Mouse (Mus musculus) embryonic fibroblast, embryonic 13.5 days (primary cell): ENCODE measurements around the gene Galnt17.
A peak's percentile ranks its signal among the peaks of the same experiment; 100 is the strongest.

Source experiments
- CTCF ChIP-seq: IDR thresholded peaks from 2 replicates; pipeline ENCODE4 v1.5.1; 2011; ENCODE audit warnings: mild to moderate bottlenecking, control low read depth, low read length, moderate library complexity, borderline replicate concordance; ENCODE audit not compliant: insufficient read depth
- POLR2A ChIP-seq: IDR thresholded peaks from 2 replicates; pipeline ENCODE4 v1.6.1; 2011; ENCODE audit warnings: low read depth, mild to moderate bottlenecking, control low read depth, low read length, moderate library complexity

DNA sequence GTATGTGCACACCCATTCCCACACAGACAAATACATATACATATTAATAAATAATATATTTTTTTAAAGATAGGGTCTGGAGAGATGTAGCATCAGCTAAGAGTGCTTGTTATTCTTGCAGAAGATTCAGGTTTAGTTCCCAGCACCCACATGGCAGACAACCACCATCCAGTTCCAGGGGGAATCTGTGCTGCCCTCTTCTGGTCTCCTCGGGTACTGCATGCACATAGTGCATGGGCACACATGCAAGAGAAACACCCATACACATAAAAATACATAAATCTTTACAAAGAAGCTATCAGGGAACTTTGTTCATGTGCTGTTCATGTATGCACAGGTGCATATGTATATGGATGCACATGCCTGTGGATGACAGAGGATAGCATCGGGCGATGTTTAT, 412.3 kb downstream of the Galnt17 start:
- TF ChIP-seq POLR2A (no peak), CTCF (peak; percentile 8; the same call in 1 of the 2 replicates)
